Mouse (Mus musculus) embryonic facial prominence, embryonic 15.5 days (tissue): ENCODE data around the gene Crim1. TPM values are rescaled to one million over a fixed set of nuclear protein-coding genes. Genes with fewer than 3 reads are reported as not detected.

Experiments
- ATAC-seq: fragments of 200-750 bp; cut with Nextera tagmentation; 2 replicates; pipeline ENCODE4 v1.8.0; 2017; ENCODE audit warnings: low read depth, moderate TSS enrichment; ENCODE audit not compliant: insufficient number of reproducible peaks, low FRiP score, low TSS enrichment
- H3K27ac ChIP-seq: fragments of 300-500 bp; sonication (generic); replicated peaks from 2 replicates; pipeline ENCODE4 v1.5.1; 2015; ENCODE audit warnings: mild to moderate bottlenecking, inconsistent platforms
- H3K27me3 ChIP-seq: fragments of 300-500 bp; sonication (generic); 2 replicates; pipeline ENCODE4 v1.6.1; 2015; ENCODE audit warnings: inconsistent platforms
- H3K36me3 ChIP-seq: fragments of 300-500 bp; sonication (generic); 2 replicates; pipeline ENCODE4 v1.6.1; 2015; ENCODE audit warnings: mild to moderate bottlenecking, inconsistent platforms
- H3K4me1 ChIP-seq: fragments of 300-500 bp; sonication (generic); 2 replicates; pipeline ENCODE4 v1.6.1; 2015; ENCODE audit warnings: inconsistent platforms
- H3K4me2 ChIP-seq: fragments of 300-500 bp; sonication (generic); replicated peaks from 2 replicates; pipeline ENCODE4 v1.6.1; 2015; ENCODE audit warnings: mild to moderate bottlenecking, inconsistent platforms
- H3K4me3 ChIP-seq: fragments of 300-500 bp; sonication (generic); replicated peaks from 2 replicates; pipeline ENCODE4 v1.5.1; 2015; ENCODE audit warnings: mild to moderate bottlenecking, inconsistent platforms
- H3K9ac ChIP-seq: fragments of 300-500 bp; sonication (generic); 2 replicates; pipeline ENCODE4 v1.6.1; 2015; ENCODE audit warnings: inconsistent platforms
- H3K9me3 ChIP-seq: fragments of 300-500 bp; sonication (generic); replicated peaks from 2 replicates; pipeline ENCODE4 v1.6.1; 2016; ENCODE audit warnings: inconsistent platforms
- WGBS: fragments of 180-500 bp; shearing (Covaris S2); methylation state at CpG from one replicate; pipeline ENCODE4 v1.1.7; 2015; 5-methylcytosine and 5-hydroxymethylcytosine counted together
- polyA plus RNA-seq: library from polyadenylated mRNA; unstranded; fragments of >200 nt; fragmentation: Nextera tagmentation; extraction: Ambion mirVana; gene quantifications from 2 replicates; pipeline ENCODE4 v1.2.1, GENCODE M21; 2015

The Crim1 gene
- polyA plus RNA-seq, 1 experiment from 2014 or later, result 7.2 TPM

DNA sequence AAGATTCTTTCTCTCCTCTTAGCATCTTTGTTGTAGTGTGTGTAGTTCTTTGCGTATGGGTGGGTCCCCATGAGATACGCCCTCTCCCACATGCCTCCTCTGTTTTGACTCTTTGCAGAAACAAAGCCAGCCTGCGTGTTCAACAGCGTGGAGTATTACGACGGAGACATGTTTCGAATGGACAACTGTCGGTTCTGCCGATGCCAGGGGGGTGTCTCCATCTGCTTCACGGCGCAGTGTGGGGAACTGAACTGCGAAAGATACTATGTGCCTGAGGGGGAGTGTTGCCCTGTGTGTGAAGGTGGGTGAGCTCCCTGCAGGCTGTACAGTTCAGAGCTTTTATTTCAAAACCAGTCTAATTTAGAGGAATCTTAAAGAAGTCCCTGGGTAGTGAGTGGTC, 113.0 kb downstream of the Crim1 start:
- no peaks in the 10 kb centered on the region for H3K27me3 ChIP-seq
- H3K4me3 ChIP-seq, result no peak overlapping the region
- peaks cover 13% of the 10 kb centered on the region for H3K36me3 ChIP-seq
- H3K9ac ChIP-seq, result no peak overlapping the region
- H3K27ac ChIP-seq, result no peak overlapping the region
- no peaks in the 10 kb centered on the region for H3K4me1 ChIP-seq
- H3K4me2 ChIP-seq, result no peak overlapping the region
- WGBS, result 77% methylated on average over 12 of the region's 12 CpGs
- no peaks in the 10 kb centered on the region for H3K9me3 ChIP-seq
- ATAC-seq, result no peak

DNA sequence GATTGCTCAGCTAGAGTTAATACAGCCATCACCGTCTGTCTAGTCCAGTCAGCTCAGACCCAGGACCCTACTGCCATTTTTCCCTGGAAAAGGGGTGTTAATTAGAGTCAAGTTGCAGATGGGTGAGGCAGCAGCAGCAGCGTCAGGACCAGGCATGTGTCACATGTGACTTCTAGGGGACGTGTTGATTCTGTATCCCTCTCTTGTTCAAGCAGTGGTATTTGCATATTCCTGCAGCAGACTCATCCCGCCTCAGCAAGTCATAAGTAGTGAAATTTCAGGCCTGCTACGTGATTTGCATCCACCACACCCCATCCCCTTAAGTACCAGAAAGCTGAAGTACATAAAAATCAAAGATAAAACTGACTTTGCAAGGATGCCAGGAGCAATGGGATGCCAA, 113.6 kb downstream of the Crim1 start:
- no peak for ATAC-seq
- H3K4me3 ChIP-seq, result no peak overlapping the region
- H3K9ac ChIP-seq, result no peak overlapping the region
- no peaks in the 10 kb centered on the region for H3K9me3 ChIP-seq
- no peak overlapping the region for H3K27ac ChIP-seq
- no peaks in the 10 kb centered on the region for H3K27me3 ChIP-seq
- no peak overlapping the region for H3K4me2 ChIP-seq
- 53% methylated on average over 5 of the region's 5 CpGs for WGBS
- H3K4me1 ChIP-seq, result no peaks in the 10 kb centered on the region
- peaks cover 13% of the 10 kb centered on the region for H3K36me3 ChIP-seq

- no peaks in the 10 kb centered on the region for H3K4me1 ChIP-seq
- H3K36me3 ChIP-seq, result peaks cover 10% of the 10 kb centered on the region
- H3K27ac ChIP-seq, result no peak overlapping the region
- H3K9ac ChIP-seq, result no peak overlapping the region
- no peak overlapping the region for H3K4me3 ChIP-seq
- no peak overlapping the region for H3K4me2 ChIP-seq
- no peak for ATAC-seq
- H3K27me3 ChIP-seq, result no peaks in the 10 kb centered on the region
- no peaks in the 10 kb centered on the region for H3K9me3 ChIP-seq
- WGBS, result 89% methylated on average over 11 of the region's 11 CpGs
Observed at GRCm38 (mm10) chr17:78315659-78316058, 115.6 kb downstream of the Crim1 start.

DNA sequence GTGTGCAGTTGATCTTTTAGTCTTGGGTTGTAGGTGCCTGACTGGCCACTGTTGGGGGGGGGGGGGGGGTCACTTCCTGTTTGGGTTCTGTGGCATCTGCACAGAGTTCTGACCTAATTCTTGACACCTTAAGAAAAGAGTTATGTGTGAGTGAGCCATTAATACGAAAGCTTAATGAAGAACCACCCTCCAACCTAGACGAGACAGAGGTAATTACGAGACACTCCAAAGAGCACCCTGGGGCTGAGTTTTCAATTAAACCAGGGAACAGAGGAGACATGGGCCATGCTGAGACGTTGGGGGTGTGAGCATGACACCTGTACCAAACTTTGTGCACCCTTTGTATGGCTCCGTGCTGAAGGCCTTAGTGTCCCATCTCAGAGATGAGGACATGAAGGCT, 117.3 kb downstream of the Crim1 start:
- no peaks in the 10 kb centered on the region for H3K27me3 ChIP-seq
- no peaks in the 10 kb centered on the region; the same call in 1 of the 2 replicates for H3K4me1 ChIP-seq
- no peaks in the 10 kb centered on the region for H3K9me3 ChIP-seq
- no peak overlapping the region for H3K27ac ChIP-seq
- no peak overlapping the region for H3K4me3 ChIP-seq
- H3K36me3 ChIP-seq, result peaks cover 10% of the 10 kb centered on the region
- no peak overlapping the region for H3K4me2 ChIP-seq
- H3K9ac ChIP-seq, result no peak overlapping the region
- WGBS, result 76% methylated on average over 5 of the region's 5 CpGs
- no peak for ATAC-seq

- Histone ChIP-seq H3K27ac (no peak overlapping the region), H3K27me3 (no peaks in the 10 kb centered on the region), H3K4me3 (no peak overlapping the region), H3K9ac (no peak overlapping the region), H3K4me2 (no peak overlapping the region), H3K9me3 (no peaks in the 10 kb centered on the region), H3K4me1 (no peaks in the 10 kb centered on the region; the same call in 1 of the 2 replicates), H3K36me3 (peaks cover 10% of the 10 kb centered on the region)
- WGBS, result 81% methylated on average over 3 of the region's 3 CpGs
- no peak for ATAC-seq
Observed at GRCm38 (mm10) chr17:78318810-78319209, 118.8 kb downstream of the Crim1 start.

- Histone ChIP-seq H3K36me3 (no peaks in the 10 kb centered on the region), H3K4me1 (no peaks in the 10 kb centered on the region; the same call in 1 of the 2 replicates), H3K4me3 (no peak overlapping the region), H3K4me2 (no peak overlapping the region), H3K9ac (no peak overlapping the region), H3K27ac (no peak overlapping the region), H3K27me3 (no peaks in the 10 kb centered on the region), H3K9me3 (no peaks in the 10 kb centered on the region)
- 70% methylated on average over 11 of the region's 11 CpGs for WGBS
- ATAC-seq, result no peak
Observed at GRCm38 (mm10) chr17:78321216-78321835, 121.3 kb downstream of the Crim1 start.

- no peak overlapping the region for H3K9ac ChIP-seq
- H3K27ac ChIP-seq, result no peak overlapping the region
- no peaks in the 10 kb centered on the region for H3K27me3 ChIP-seq
- H3K9me3 ChIP-seq, result no peaks in the 10 kb centered on the region
- 34% methylated on average over 18 of the region's 18 CpGs for WGBS
- no peaks in the 10 kb centered on the region for H3K36me3 ChIP-seq
- H3K4me2 ChIP-seq, result no peak overlapping the region
- ATAC-seq, result no peak
- H3K4me1 ChIP-seq, result no peaks in the 10 kb centered on the region; the same call in 1 of the 2 replicates
- no peak overlapping the region for H3K4me3 ChIP-seq
Observed at GRCm38 (mm10) chr17:78322369-78323335, 122.6 kb downstream of the Crim1 start.

- ATAC-seq, result no peak
- WGBS, result 78% methylated on average over 7 of the region's 7 CpGs
- no peaks in the 10 kb centered on the region for H3K27me3 ChIP-seq
Observed at GRCm38 (mm10) chr17:78325761-78326332, 125.8 kb downstream of the Crim1 start.

GRCm38 (mm10) chr17:78326381-78326780, 126.3 kb downstream of the Crim1 start:
- 82% methylated on average over 2 of the region's 2 CpGs for WGBS
- no peak overlapping the region for H3K4me2 ChIP-seq
- no peak overlapping the region for H3K9ac ChIP-seq
- H3K9me3 ChIP-seq, result no peaks in the 10 kb centered on the region
- no peaks in the 10 kb centered on the region for H3K36me3 ChIP-seq
- H3K4me3 ChIP-seq, result no peak overlapping the region
- H3K27me3 ChIP-seq, result no peaks in the 10 kb centered on the region
- ATAC-seq, result no peak
- no peaks in the 10 kb centered on the region; the same call in 1 of the 2 replicates for H3K4me1 ChIP-seq
- H3K27ac ChIP-seq, result no peak overlapping the region

More at GRCm38 (mm10) chr17:78325761-78326332, 125.8 kb downstream of the Crim1 start:
- Histone ChIP-seq H3K4me2 (no peak overlapping the region), H3K4me1 (no peaks in the 10 kb centered on the region; the same call in 1 of the 2 replicates), H3K9ac (no peak overlapping the region), H3K4me3 (no peak overlapping the region), H3K27ac (no peak overlapping the region), H3K36me3 (no peaks in the 10 kb centered on the region), H3K9me3 (no peaks in the 10 kb centered on the region)

- H3K4me2 ChIP-seq, result no peak overlapping the region
- no peak overlapping the region for H3K9ac ChIP-seq
- no peaks in the 10 kb centered on the region for H3K4me1 ChIP-seq
- H3K9me3 ChIP-seq, result no peaks in the 10 kb centered on the region
- H3K27ac ChIP-seq, result no peak overlapping the region
- H3K27me3 ChIP-seq, result no peaks in the 10 kb centered on the region
- H3K36me3 ChIP-seq, result no peaks in the 10 kb centered on the region
- no peak overlapping the region for H3K4me3 ChIP-seq
- no peak for ATAC-seq
- 80% methylated on average over 4 of the region's 4 CpGs for WGBS
Observed at GRCm38 (mm10) chr17:78327187-78327586, 127.1 kb downstream of the Crim1 start.

DNA sequence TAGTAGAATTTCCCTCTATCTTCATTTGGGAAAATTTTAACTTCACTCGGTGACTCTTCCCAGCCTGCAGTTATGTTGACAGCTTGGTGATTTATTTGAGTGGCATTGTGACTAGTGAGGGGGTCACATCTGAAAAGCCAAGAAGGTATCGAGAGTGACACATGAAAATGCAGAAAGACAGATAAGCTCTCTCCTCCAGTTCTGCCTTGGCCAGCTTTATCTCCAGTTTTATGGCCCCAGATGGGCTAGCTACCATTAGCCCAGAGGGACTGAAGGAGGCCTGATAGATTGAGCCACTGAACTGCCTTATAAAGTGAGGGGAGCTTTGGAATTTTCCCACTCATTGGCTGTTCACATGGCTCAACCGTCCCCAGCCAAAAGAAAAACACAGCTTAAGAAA, 128.2 kb downstream of the Crim1 start:
- Histone ChIP-seq H3K4me3 (no peak overlapping the region), H3K9me3 (no peaks in the 10 kb centered on the region), H3K9ac (no peak overlapping the region), H3K27me3 (no peaks in the 10 kb centered on the region), H3K27ac (no peak overlapping the region), H3K4me1 (no peaks in the 10 kb centered on the region), H3K4me2 (no peak overlapping the region), H3K36me3 (no peaks in the 10 kb centered on the region)
- WGBS, result 69% methylated on average over 3 of the region's 3 CpGs
- no peak for ATAC-seq
